Mouse (Mus musculus) layer of hippocampus, adult 8-10 months (tissue): ENCODE results near the gene Synpo2l. TPM values are rescaled to one million over a fixed set of nuclear protein-coding genes. Genes with fewer than 3 reads are reported as not detected.
A peak's percentile ranks its signal among the peaks of the same experiment; 100 is the strongest.

Experiments
- DNase-seq, 2 experiments: peaks; one replicate each; pipeline ENCODE4 v3.0.0; 2022; ENCODE audit warnings: low spot score in 2 of 2
- total RNA-seq, 4 experiments: library from RNA; stranded (reverse); gene quantifications; 2 replicates each; pipeline ENCODE4 v1.2.4; 2022

Synpo2l gene
- total RNA-seq, 4 experiments from 2014 or later, result 0.19 to 0.54 (median 0.27) TPM

- no peak for DNase-seq
Observed at GRCm38 (mm10) chr14:20681742-20682141, 13.6 kb upstream of the Synpo2l start.

GRCm38 (mm10) chr14:20677906-20678305 is 9.8 kb upstream of the Synpo2l start:
- no peak for DNase-seq

GRCm38 (mm10) chr14:20674064-20674833 is 6.1 kb upstream of the Synpo2l start, which contains the start of gene Sec24c:
Sec24c (plus strand) TSS chr14:20674308.
- DNase-seq, result peak; percentile 94 to 95

DNA sequence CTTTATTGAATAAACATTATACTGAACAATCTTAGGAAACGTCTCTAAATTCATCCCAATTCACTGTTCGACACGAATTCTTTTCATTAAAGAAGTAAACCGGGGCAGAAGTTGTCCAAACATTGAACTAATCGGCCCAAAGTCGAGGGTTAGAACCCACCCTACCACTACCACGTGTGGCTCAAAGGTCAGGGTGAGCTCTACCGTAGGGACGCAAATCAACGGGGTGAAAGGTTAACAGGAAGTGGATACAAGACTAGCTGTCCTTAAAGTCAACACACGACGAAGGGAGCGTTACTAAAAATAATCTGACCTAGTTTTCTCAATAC is 5.5 kb upstream of the Synpo2l start:
- DNase-seq, result peak; percentile 51 to 72

- no peak for DNase-seq
Observed at GRCm38 (mm10) chr14:20672990-20673389, 4.8 kb upstream of the Synpo2l start.

DNA sequence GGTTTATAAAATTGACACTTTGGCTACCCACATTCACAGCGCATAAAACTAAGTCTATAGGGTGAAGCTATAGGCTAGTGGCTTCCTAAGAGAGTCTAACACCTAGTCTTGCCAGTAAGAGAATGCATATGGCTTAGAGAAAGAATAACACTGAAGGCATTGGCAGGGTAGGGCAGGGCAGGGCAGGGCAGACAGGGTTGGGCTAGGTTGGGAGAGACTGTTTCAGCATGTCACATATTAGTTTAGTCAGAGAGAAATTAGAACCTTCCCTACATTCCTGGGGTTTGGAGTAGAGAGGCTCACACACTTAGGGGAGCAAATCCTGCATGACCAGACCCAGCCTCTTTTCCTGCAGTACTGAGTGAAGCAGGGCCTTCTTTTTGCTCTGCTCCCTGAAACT is 685 bp downstream of the Synpo2l start:
- DNase-seq, result no peak

GRCm38 (mm10) chr14:20664436-20664835 is 3.7 kb downstream of the Synpo2l start:
- DNase-seq, result no peak

GRCm38 (mm10) chr14:20663601-20664000 is 4.6 kb downstream of the Synpo2l start:
- no peak for DNase-seq

- no peak for DNase-seq
Observed at GRCm38 (mm10) chr14:20662740-20663139, 5.4 kb downstream of the Synpo2l start.

GRCm38 (mm10) chr14:20661661-20662331 is 6.4 kb downstream of the Synpo2l start:
- DNase-seq, result no peak

DNA sequence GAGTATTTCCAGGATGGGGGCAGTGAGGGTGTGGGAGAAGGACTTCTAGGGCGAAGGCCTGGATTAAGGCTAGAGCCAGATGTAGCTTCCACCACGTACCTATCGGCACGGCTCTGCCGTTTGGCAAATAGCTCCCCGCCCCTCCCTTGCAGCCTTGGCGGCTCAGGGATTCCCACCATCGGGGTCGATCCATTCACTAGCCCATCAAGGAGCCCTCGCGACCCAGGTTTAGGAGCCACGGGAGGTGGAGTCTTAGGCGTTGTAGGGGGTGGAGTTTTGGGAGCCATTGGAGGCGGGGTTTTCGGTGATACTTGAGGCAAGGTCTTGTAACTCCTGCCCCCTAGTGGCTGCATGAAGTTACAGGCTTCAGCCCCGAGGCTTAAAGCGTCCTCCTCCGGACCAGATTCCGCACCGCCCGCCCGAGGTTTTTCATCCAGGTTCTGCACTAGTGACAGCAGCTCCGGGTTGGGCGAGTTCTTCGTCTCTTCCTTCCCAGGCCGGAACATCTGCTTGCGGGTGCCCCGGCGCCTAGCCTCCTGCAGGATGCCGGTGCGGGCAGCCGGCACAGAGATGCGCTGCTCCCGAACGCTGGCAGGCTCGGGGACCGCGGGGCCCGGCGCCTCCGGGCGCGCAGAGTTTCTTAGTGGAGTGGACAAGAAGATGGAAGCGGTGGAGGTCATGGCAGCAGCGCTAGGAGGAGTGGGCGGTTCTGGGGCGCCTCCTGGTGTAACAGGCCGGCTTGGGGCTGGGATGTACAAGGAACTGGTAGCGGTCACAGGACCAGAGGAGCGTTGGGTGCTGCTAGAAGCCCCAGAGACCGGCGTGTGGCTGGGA is 7.1 kb downstream of the Synpo2l start:
- DNase-seq, result peak; percentile 93 to 95

- DNase-seq, result no peak
Observed at GRCm38 (mm10) chr14:20659687-20660086, 8.5 kb downstream of the Synpo2l start.

DNA sequence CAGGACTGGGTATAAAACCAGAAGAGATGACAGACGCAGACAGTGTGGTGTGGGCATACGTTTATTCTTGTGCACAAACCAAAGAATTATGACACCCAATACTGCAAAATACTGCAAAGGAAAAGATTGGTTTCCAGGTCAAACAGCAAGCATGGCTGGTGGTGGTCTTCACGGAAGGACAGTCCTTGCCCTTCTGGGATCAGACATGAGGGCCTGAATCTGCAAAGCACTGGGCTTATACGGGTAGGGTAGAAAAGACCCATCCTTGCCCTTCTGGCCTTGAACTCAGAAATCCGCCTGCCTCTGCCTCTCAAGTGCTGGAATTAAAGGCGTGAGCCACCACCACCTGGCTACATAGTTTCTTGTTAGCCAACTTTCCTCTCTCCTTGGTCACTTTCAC is 9.3 kb downstream of the Synpo2l start:
- no peak for DNase-seq

GRCm38 (mm10) chr14:20658326-20658725 is 9.8 kb downstream of the Synpo2l start:
- DNase-seq, result no peak

GRCm38 (mm10) chr14:20656361-20656760 is 11.8 kb downstream of the Synpo2l start, which contains the start of gene Myoz1:
Myoz1 (minus strand) TSS chr14:20656540.
- no peak for DNase-seq

DNA sequence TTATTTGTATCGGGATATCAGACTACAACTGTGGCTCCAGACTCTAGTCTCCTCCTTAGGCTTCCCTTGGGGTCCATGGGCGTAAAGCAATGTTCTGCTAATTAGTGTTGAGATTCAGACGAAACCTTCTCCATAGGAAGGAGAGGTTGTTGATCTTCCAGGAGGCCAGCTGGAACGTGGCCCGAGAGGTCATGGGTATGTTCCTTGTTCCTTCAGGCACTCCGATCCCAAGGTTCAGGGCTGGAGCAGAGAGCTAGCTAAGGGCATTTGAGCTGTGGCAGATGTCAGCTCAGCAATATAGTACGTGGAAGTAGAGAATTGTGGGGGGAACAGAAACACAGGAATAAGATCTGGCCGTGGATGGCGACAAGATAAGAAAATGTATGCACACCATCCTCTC is 12.4 kb downstream of the Synpo2l start:
- DNase-seq, result no peak

DNA sequence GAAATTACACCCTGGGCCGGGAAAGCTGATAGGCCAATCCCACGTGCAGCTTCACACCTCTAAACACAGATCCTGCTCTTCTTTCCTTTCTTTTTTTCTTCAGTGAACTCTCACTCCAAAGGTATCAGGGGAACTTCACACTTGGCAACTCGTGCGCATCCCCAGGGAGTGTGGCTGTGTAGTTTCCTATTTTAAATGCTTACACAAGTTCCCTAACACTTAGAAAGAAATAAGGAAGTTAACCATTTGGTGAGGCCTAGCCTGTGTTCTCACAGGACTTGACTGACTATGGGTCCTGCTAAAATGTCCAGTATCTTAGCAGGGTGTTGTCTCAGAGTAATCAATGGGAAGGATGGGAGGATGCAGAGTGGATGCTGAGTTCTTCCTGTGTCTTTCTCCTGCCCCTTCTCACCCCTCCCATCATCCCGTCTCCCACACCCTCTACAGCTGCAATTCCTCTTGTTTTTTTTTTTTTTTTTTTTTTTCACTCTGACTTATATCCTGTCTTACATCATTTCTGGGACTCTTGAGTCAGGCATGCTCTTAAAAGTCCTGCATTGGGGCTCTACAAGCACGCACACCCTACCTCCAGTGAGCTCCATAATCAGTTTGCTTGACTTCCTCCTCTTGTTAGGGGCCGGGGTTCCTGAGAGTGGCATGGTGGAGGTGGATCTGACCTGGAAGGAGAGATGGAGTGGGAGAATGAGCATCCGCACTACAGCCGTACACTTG is 13.3 kb downstream of the Synpo2l start:
- DNase-seq, result no peak

GRCm38 (mm10) chr14:20651722-20652256 is 16.4 kb downstream of the Synpo2l start:
- DNase-seq, result no peak

DNA sequence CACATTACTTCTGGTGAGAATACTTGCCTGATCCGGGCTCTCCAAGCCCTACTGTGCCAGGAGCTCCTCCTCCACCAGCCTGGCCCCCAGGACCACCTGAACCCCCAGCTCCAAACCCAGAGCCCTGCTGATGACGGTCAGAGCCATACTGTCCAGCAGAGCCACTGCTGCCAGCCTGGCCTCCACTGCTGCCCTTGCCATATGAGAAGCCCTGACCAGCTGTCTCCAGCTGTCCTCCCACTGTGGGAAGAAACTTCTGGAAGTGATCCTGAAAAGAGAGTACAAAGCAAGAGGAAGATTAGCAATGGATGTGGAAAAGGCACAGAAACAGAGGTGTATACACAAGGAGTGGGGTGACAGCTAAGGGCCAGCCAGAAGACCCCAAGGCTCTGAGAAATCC is 17.2 kb downstream of the Synpo2l start:
- no peak for DNase-seq

GRCm38 (mm10) chr14:20646381-20646780 is 21.8 kb downstream of the Synpo2l start:
- DNase-seq, result no peak

DNA sequence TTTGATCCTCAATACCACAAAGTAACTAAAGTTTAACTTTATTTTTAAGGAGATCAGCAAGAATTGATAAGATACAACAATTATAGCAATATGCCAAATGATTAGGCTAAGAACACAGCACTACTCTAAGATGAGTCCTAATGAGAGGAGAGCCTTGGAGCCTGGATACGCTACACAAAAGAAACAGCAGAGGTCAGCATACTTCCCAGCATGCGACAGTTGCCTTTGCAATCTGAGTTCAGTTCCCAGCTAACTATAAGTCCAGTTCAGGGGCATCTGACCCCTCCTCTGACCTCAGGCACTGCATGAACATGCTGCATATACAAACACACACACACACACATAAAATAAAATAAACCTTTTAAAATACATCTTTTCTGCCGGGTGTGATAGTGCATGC is 22.6 kb downstream of the Synpo2l start:
- no peak for DNase-seq
